Mouse (Mus musculus) thymus, adult 18-20 months (tissue): ENCODE results near the gene E130208F15Rik.

ENCODE experiments used
- DNase-seq, 2 experiments: peaks; one replicate each; pipeline ENCODE4 v3.0.0; 2022; ENCODE audit warnings: mixed read lengths in 2 of 2

E130208F15Rik gene

DNA sequence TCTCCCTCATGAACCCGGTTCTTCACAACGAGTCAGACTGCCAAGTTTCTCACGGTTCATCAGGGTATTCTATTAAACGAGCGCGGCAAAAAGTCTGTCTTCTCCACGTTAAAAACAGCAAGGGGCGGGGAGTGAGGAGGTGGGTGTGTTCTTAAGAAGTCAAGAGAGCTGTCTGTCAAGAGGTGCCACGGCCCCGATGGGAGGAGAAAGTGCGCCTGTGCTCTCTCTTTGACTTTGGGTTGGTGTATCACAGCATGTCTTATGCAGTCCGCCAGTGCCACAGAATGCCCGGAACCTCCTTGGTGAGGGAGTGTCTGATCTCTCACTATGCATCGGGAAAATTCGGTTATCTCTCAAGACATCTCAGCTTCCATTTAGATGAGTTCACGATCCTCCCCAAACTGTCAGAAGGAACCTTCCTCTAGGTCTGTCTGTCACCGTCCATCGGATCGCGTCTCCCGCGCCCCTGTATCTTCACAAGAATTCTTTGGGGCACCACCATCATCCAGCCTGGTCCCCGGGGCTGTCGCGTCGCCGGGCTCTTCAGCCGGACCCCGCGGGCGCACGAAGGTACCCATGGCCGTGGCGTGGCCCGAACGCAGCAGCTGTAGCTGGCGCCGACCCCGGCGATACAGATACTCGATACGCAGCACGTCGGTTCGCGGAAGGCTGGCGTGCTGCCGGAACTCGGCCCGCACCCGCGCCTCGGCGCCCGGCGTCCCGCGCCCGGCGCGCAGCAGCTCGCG, at the start of gene E130208F15Rik:
Gene E130208F15Rik, plus strand, starts transcription at position 202 of the 746 bp plus-strand sequence.
- peak; percentile 62 to 74 for DNase-seq

GRCm38 (mm10) chr7:30274383-30274782, 47.2 kb upstream of the E130208F15Rik start:
- DNase-seq: no peak

DNA sequence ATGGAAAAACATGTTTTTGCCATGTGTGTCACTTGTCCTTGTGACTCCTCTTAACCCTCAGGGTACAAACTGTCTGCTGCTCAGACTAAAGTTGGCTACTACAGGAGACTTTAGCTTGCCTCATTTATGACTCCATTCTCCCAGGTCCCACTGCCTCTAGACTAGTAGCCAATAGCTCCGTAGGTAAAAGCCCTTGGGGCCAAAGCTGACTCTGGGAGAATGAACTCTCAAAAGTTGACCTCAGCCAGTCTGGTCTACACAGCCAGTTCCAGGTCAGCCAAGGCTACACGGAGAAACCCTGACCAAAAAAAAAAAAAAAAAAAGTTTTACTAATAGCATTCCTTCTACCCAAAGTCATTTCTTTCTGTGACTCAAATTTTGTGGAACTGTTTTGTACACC, 42.6 kb upstream of the E130208F15Rik start:
- DNase-seq: no peak

GRCm38 (mm10) chr7:30279536-30279935, 42.0 kb upstream of the E130208F15Rik start:
- no peak for DNase-seq

- peak; percentile 81 to 82 for DNase-seq
These were observed 41.4 kb upstream of the E130208F15Rik start, which contains the start of the genes Thap8 and Wdr62 for GRCm38 (mm10) chr7:30279951-30280669. TSS of gene Thap8 (plus strand) at chr7:30280094. TSS of gene Wdr62 (minus strand) at chr7:30280419.

- DNase-seq: peak; percentile 64 to 76
These were observed 40.8 kb upstream of the E130208F15Rik start for GRCm38 (mm10) chr7:30280670-30281138.

- DNase-seq: no peak
These were observed 40.0 kb upstream of the E130208F15Rik start for GRCm38 (mm10) chr7:30281522-30281921.

- no peak for DNase-seq
These were observed 38.8 kb upstream of the E130208F15Rik start for GRCm38 (mm10) chr7:30282740-30283139.

GRCm38 (mm10) chr7:30286701-30287410, 34.7 kb upstream of the E130208F15Rik start:
- no peak for DNase-seq

DNA sequence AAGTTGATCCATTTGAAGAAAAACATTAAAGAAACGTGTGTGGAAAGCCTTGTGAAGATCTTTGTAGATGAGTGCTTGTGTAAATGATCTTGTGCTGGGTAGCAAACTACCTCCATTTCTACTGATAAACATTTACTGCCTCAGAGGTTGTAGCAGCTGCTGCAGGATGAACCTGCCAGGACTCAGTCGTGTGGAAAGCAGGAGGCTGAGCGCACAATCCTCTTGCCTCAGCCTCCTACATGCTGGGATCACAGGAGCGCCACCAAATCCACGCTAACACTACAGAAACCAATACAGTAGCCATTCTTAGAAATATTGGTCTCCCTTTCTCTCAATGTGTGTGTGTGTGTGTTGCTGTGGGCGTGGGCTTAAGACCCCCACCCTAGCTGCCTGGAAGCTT, 33.5 kb upstream of the E130208F15Rik start:
- no peak for DNase-seq

- no peak for DNase-seq
These were observed 32.3 kb upstream of the E130208F15Rik start for GRCm38 (mm10) chr7:30289071-30289713.

DNA sequence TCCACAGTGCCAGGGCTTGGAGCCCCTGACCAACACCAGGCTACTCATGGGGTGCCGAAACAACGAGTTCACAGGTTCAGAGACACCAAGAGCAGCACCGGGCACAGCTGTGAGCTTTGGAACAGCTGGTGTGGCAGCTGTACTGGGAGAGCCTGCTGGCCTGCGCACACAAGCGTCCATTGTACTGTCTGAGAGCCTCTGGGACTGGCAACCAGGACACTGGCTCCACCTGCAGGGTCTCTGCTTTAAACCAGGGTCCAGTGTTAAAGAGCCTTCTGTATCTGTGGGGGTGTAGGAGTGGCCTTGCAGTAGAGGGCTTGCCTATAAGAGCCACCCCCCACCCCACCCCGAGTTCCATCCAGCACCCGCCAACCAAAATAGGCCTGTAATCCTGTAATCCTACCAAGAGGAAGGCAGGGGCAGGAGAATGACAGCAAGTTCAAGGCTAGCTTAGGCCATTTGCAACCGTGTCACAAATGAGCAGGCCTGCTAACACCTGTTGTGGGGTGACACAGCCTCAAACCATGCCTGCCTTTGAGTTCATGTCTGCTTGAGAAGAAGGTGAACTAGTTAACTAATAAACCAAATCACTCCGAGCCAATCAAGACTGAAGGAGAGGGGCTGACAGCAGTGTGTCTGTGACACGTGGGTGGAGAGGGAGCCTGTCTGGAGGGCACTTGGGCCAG, 31.7 kb upstream of the E130208F15Rik start:
- no peak for DNase-seq

GRCm38 (mm10) chr7:30291215-30292131, 30.1 kb upstream of the E130208F15Rik start, which contains the start of gene Clip3:
TSS of gene Clip3 (plus strand) at chr7:30291728.
- DNase-seq: no peak

DNA sequence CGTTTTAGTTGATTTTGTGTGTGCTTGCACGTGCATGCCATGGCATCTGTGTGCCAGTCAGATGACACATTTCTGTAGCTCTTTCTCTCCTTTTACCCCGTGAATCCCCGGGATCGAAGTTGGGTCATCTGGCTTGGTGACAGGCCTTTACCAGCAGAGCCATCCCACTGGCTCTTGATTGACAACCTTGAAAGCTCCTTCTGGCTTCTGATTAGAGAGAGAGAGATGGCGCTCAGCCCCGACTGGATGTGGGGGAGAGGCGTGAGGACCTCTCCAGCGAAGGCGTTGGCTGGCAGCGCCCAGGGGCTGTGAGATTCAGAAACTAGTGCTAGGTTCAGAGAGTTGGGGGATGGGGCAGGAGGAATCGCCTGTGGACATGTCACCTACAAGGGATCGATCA, 27.7 kb upstream of the E130208F15Rik start:
- no peak for DNase-seq

- DNase-seq: no peak
These were observed 27.2 kb upstream of the E130208F15Rik start for GRCm38 (mm10) chr7:30294296-30294695.

- DNase-seq: no peak
These were observed 26.4 kb upstream of the E130208F15Rik start for GRCm38 (mm10) chr7:30295103-30295502.

DNA sequence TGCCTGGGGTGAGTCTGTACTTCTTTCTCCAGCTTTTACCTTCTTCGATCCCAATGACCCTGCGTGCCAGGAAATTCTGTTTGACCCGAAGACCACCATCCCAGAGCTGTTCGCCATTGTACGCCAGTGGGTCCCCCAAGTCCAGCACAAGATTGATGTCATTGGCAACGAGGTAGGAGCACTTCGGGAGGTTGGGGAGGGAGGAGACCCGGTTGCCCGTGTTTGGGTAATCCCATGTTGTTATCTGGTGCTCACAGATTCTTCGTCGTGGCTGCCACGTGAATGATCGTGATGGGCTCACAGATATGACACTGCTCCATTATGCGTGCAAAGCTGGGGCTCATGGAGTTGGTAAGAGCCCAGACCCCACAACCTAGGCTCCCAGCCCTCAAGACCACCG, 24.7 kb upstream of the E130208F15Rik start:
- DNase-seq: no peak

DNA sequence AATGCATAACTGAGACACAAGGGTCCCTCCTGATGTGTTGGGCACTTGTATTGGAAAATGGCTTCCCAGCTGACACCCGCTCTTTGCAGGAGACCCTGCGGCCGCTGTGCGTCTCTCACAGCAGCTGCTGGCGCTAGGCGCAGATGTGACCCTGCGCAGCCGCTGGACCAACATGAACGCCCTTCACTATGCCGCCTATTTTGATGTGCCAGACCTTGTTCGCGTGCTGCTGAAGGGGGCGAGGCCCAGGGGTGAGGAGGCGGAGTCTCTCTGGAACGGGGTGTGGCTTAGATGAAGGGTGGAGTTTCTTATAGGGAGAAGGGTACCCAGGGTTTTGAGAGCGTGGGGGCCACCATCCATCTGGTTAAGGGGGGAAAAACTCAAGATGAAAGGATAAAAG, 24.3 kb upstream of the E130208F15Rik start:
- no peak for DNase-seq

- no peak for DNase-seq
These were observed 20.6 kb upstream of the E130208F15Rik start for GRCm38 (mm10) chr7:30300914-30301313.

GRCm38 (mm10) chr7:30306083-30306779, 15.3 kb upstream of the E130208F15Rik start:
- no peak for DNase-seq
